Mouse (Mus musculus): ENCODE results near the gene Clcn7. TPM values are rescaled to one million over a fixed set of nuclear protein-coding genes. Genes with fewer than 3 reads are reported as not detected.

Gene Clcn7
- polyA plus RNA-seq, 1 experiment from 2014 or later, result 21.4 TPM

GRCm38 (mm10) chr17:25211705-25212104, 78.5 kb downstream of the Clcn7 start:
- Histone ChIP-seq H3K27me3 (ENCODE audit: control insufficient read depth, insufficient read depth, low read length) (no peaks in the 10 kb centered on the region), H3K4me2 (replicated peaks; ENCODE audit: low read depth, low read length) (no peak overlapping the region), H3K4me3 (ENCODE audit: low read length) (no peak overlapping the region), H3K9me3 (ENCODE audit: control insufficient read depth, low read length) (no peaks in the 10 kb centered on the region), H3K4me1 (ENCODE audit: control insufficient read depth, insufficient read depth, low read length) (no peaks in the 10 kb centered on the region), H3K9ac (ENCODE audit: low read depth, low read length) (no peak overlapping the region), H3K36me3 (ENCODE audit: control insufficient read depth, insufficient read depth, low read length) (peaks cover 78% of the 10 kb centered on the region), H3K27ac (ENCODE audit: low read depth, low read length) (no peak overlapping the region)
- no peak for ATAC-seq (ENCODE audit: low FRiP score, low TSS enrichment)
- WGBS, result 89% methylated on average over 4 of the region's 4 CpGs

Other genes starting within 250 kb of the Clcn7 start
- 57.1 and 61.8 TPM in 2 replicates for gene Nubp2, start 247.0 kb upstream of the Clcn7 start, polyA plus RNA-seq (2014; fragmentation: Nextera tagmentation; extraction: Ambion mirVana)
- 32.1 and 36.8 TPM in 2 replicates for gene Spsb3, start 246.7 kb upstream of the Clcn7 start, polyA plus RNA-seq (2014; fragmentation: Nextera tagmentation; extraction: Ambion mirVana)
- gene Eme2, start 238.3 kb upstream of the Clcn7 start, polyA plus RNA-seq (2014; fragmentation: Nextera tagmentation; extraction: Ambion mirVana), result 18.2 and 25.2 TPM in 2 replicates
- gene Mrps34, start 238.3 kb upstream of the Clcn7 start, polyA plus RNA-seq (2014; fragmentation: Nextera tagmentation; extraction: Ambion mirVana), result 102 and 111 TPM in 2 replicates
- gene Nme3, start 236.9 kb upstream of the Clcn7 start, polyA plus RNA-seq (2014; fragmentation: Nextera tagmentation; extraction: Ambion mirVana), result 84.6 and 99.5 TPM in 2 replicates
- 23.9 and 31.8 TPM in 2 replicates for gene Mapk8ip3, start 196.4 kb upstream of the Clcn7 start, polyA plus RNA-seq (2014; fragmentation: Nextera tagmentation; extraction: Ambion mirVana)
- gene Jpt2, start 172.7 kb upstream of the Clcn7 start, polyA plus RNA-seq (2014; fragmentation: Nextera tagmentation; extraction: Ambion mirVana), result 131 and 155 TPM in 2 replicates
- 8.5 and 11.6 TPM in 2 replicates for gene Cramp1l, start 117.6 kb upstream of the Clcn7 start, polyA plus RNA-seq (2014; fragmentation: Nextera tagmentation; extraction: Ambion mirVana)
- 15.5 and 23.6 TPM in 2 replicates for gene Ift140, start 117.3 kb upstream of the Clcn7 start, polyA plus RNA-seq (2014; fragmentation: Nextera tagmentation; extraction: Ambion mirVana)
- gene Tmem204, start 49.8 kb upstream of the Clcn7 start, polyA plus RNA-seq (2014; fragmentation: Nextera tagmentation; extraction: Ambion mirVana), result 15.9 and 18.4 TPM in 2 replicates
- 34.9 and 44.8 TPM in 2 replicates for gene Telo2, start 17.4 kb upstream of the Clcn7 start, polyA plus RNA-seq (2014; fragmentation: Nextera tagmentation; extraction: Ambion mirVana)
- gene Ptx4, start 12.6 kb upstream of the Clcn7 start, polyA plus RNA-seq (2014; fragmentation: Nextera tagmentation; extraction: Ambion mirVana), result not detected in 2 replicates
- gene Ccdc154, start 29.1 kb downstream of the Clcn7 start, polyA plus RNA-seq (2014; fragmentation: Nextera tagmentation; extraction: Ambion mirVana), result not detected in 2 replicates
- not detected in 2 replicates for gene Gm38655, start 42.1 kb downstream of the Clcn7 start, polyA plus RNA-seq (2014; fragmentation: Nextera tagmentation; extraction: Ambion mirVana)
- 32.8 and 39.7 TPM in 2 replicates for gene BC003965, start 51.2 kb downstream of the Clcn7 start, polyA plus RNA-seq (2014; fragmentation: Nextera tagmentation; extraction: Ambion mirVana)
- gene Unkl, start 55.0 kb downstream of the Clcn7 start, polyA plus RNA-seq (2014; fragmentation: Nextera tagmentation; extraction: Ambion mirVana), result 4.0 and 4.1 TPM in 2 replicates
- gene Gnptg, start 106.7 kb downstream of the Clcn7 start, polyA plus RNA-seq (2014; fragmentation: Nextera tagmentation; extraction: Ambion mirVana), result 33.8 and 41.5 TPM in 2 replicates
- gene Tsr3, start 106.8 kb downstream of the Clcn7 start, polyA plus RNA-seq (2014; fragmentation: Nextera tagmentation; extraction: Ambion mirVana), result 48.9 and 51.4 TPM in 2 replicates
- 0.76 and 1.9 TPM in 2 replicates for gene Baiap3, start 123.0 kb downstream of the Clcn7 start, polyA plus RNA-seq (2014; fragmentation: Nextera tagmentation; extraction: Ambion mirVana)
- 675 and 744 TPM in 2 replicates for gene Ube2i, start 141.2 kb downstream of the Clcn7 start, polyA plus RNA-seq (2014; fragmentation: Nextera tagmentation; extraction: Ambion mirVana)
- not detected in 2 replicates for gene Prss34, start 165.0 kb downstream of the Clcn7 start, polyA plus RNA-seq (2014; fragmentation: Nextera tagmentation; extraction: Ambion mirVana)
- not detected in 2 replicates for gene Prss28, start 175.3 kb downstream of the Clcn7 start, polyA plus RNA-seq (2014; fragmentation: Nextera tagmentation; extraction: Ambion mirVana)
- not detected in 2 replicates for gene Prss29, start 185.3 kb downstream of the Clcn7 start, polyA plus RNA-seq (2014; fragmentation: Nextera tagmentation; extraction: Ambion mirVana)
- gene Tpsab1, start 212.2 kb downstream of the Clcn7 start, polyA plus RNA-seq (2014; fragmentation: Nextera tagmentation; extraction: Ambion mirVana), result 0.27 and 0.39 TPM in 2 replicates
- 0.30 and 0.57 TPM in 2 replicates for gene Tpsb2, start 232.9 kb downstream of the Clcn7 start, polyA plus RNA-seq (2014; fragmentation: Nextera tagmentation; extraction: Ambion mirVana)
- 0.49 TPM in 1 of 2 replicates, not detected in the other for gene Tpsg1, start 235.9 kb downstream of the Clcn7 start, polyA plus RNA-seq (2014; fragmentation: Nextera tagmentation; extraction: Ambion mirVana)